Mouse (Mus musculus) forebrain, embryonic 15.5 days (tissue): ENCODE data around the gene Fam98b. TPM values are rescaled to one million over a fixed set of nuclear protein-coding genes. Genes with fewer than 3 reads are reported as not detected.

Experiments used
- ATAC-seq: fragments of 200-750 bp; cut with Nextera tagmentation; replicated peaks from 2 replicates; pipeline ENCODE4 v1.8.0; 2017; ENCODE audit warnings: mild to moderate bottlenecking, moderate TSS enrichment, moderate library complexity
- H3K27ac ChIP-seq: fragments of 300-500 bp; sonication (generic); replicated peaks from 2 replicates; pipeline ENCODE4 v1.5.1; 2015; ENCODE audit warnings: mild to moderate bottlenecking, inconsistent platforms
- H3K27me3 ChIP-seq: fragments of 300-500 bp; sonication (generic); 2 replicates; pipeline ENCODE4 v1.6.1; 2015; ENCODE audit warnings: inconsistent platforms
- H3K36me3 ChIP-seq: fragments of 300-500 bp; sonication (generic); 2 replicates; pipeline ENCODE4 v1.6.1; 2015; ENCODE audit warnings: mild to moderate bottlenecking, inconsistent platforms
- H3K4me1 ChIP-seq: fragments of 300-500 bp; sonication (generic); 2 replicates; pipeline ENCODE4 v1.6.1; 2015; ENCODE audit warnings: inconsistent platforms
- H3K4me2 ChIP-seq: fragments of 300-500 bp; sonication (generic); replicated peaks from 2 replicates; pipeline ENCODE4 v1.6.1; 2015; ENCODE audit warnings: mild to moderate bottlenecking, inconsistent platforms
- H3K4me3 ChIP-seq: fragments of 300-500 bp; sonication (generic); 2 replicates; pipeline ENCODE4 v1.5.1; 2015; ENCODE audit warnings: mild to moderate bottlenecking, inconsistent platforms
- H3K9ac ChIP-seq: fragments of 300-500 bp; sonication (generic); replicated peaks from 2 replicates; pipeline ENCODE4 v1.6.1; 2015; ENCODE audit warnings: mild to moderate bottlenecking, inconsistent platforms
- H3K9me3 ChIP-seq: fragments of 300-500 bp; sonication (generic); 2 replicates; pipeline ENCODE4 v1.6.1; 2016; ENCODE audit warnings: inconsistent platforms
- WGBS: fragments of 180-500 bp; shearing (Covaris S2); methylation state at CpG from one replicate; pipeline ENCODE4 v1.1.7; 2015; ENCODE audit warnings: mixed read lengths; 5-methylcytosine and 5-hydroxymethylcytosine counted together
- polyA plus RNA-seq: library from polyadenylated mRNA; unstranded; fragments of >200 nt; fragmentation: Nextera tagmentation; extraction: Ambion mirVana; gene quantifications from 2 replicates; pipeline ENCODE4 v1.2.1, GENCODE M21; 2015

Fam98b gene
- polyA plus RNA-seq, 1 experiment from 2014 or later: 14.6 TPM

- no peak overlapping the region for H3K4me2 ChIP-seq
- no peak overlapping the region for H3K4me3 ChIP-seq
- ATAC-seq: peak; percentile 89; the same call in 1 of the 2 replicates
- H3K36me3 ChIP-seq: no peaks in the 10 kb centered on the region
- WGBS: 4% methylated on average over 13 of the region's 13 CpGs
- peaks cover 10% of the 10 kb centered on the region; the same call in 1 of the 2 replicates for H3K4me1 ChIP-seq
- H3K27ac ChIP-seq: no peak overlapping the region
- H3K27me3 ChIP-seq: no peaks in the 10 kb centered on the region
- H3K9ac ChIP-seq: no peak overlapping the region
- H3K9me3 ChIP-seq: no peaks in the 10 kb centered on the region
These were observed 18.3 kb upstream of the Fam98b start for GRCm38 (mm10) chr2:117231257-117231656.

DNA sequence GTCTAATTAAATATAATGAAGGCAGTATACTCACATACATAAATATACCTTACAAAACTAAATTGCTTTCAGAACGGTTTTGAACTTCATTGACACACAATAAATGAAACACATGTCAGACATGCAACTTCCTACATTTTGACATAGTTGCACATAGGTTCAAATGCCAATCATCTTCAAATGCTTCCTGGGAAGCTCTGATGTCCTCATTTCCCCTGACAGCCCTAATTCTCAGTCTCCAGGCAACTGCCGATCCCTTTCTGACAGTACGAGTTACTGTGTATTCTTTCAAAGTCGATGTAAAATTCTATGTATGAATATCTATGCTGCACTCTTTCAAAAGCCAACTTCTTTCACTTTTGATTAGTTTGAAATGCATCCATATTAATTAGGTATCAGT is 7.6 kb upstream of the Fam98b start:
- no peaks in the 10 kb centered on the region for H3K4me1 ChIP-seq
- no peak overlapping the region for H3K27ac ChIP-seq
- ATAC-seq: no peak
- no peaks in the 10 kb centered on the region for H3K36me3 ChIP-seq
- H3K27me3 ChIP-seq: no peaks in the 10 kb centered on the region; the same call in 1 of the 2 replicates
- H3K9me3 ChIP-seq: no peaks in the 10 kb centered on the region
- no peak overlapping the region for H3K9ac ChIP-seq
- no peak overlapping the region for H3K4me3 ChIP-seq
- WGBS: 77% methylated on average over 4 of the region's 4 CpGs
- no peak overlapping the region for H3K4me2 ChIP-seq

DNA sequence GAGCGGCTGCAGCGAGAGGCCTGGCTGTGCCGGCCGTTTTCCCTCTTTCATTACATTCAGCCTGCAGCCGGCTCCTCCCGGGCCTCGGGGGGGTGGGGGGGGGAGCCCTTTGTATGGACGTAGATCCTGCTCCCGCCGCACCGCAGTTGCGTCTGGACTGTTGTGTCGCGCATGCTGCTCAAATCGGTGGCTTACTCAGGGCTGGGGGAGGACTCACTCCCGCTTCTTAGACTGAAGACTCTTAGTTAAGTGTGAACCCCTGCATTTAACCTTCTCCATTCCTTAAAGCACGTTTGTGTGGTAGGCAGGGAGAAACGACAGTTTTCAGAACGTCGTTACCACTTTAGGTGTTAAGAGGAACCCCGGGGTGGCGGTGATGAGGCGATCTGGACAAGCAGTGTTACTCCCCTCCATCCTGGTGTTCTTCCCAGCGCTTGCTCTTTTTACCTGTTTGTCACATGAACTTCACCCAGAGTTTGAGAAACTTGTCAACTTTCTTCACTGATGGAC is 517 bp downstream of the Fam98b start:
- H3K9ac ChIP-seq: peak overlapping the region; percentile 99

GRCm38 (mm10) chr2:117255415-117255814 is 5.9 kb downstream of the Fam98b start:
- H3K9me3 ChIP-seq: no peaks in the 10 kb centered on the region
- H3K27ac ChIP-seq: no peak overlapping the region
- H3K4me1 ChIP-seq: peaks cover 16% of the 10 kb centered on the region
- WGBS: 80% methylated on average over 2 of the region's 2 CpGs
- no peak overlapping the region for H3K4me3 ChIP-seq
- H3K4me2 ChIP-seq: no peak overlapping the region
- no peak overlapping the region for H3K9ac ChIP-seq
- H3K36me3 ChIP-seq: peaks cover 12% of the 10 kb centered on the region
- no peaks in the 10 kb centered on the region for H3K27me3 ChIP-seq
- ATAC-seq: no peak

More for the DNA sequence above, 517 bp downstream of the Fam98b start:
- Histone ChIP-seq H3K9me3 (no peaks in the 10 kb centered on the region), H3K4me3 (peak overlapping the region; percentile 98), H3K27ac (peak overlapping the region; percentile 93), H3K4me1 (peaks cover 19% of the 10 kb centered on the region), H3K4me2 (peak overlapping the region; percentile 60), H3K27me3 (no peaks in the 10 kb centered on the region; the same call in 1 of the 2 replicates), H3K36me3 (no peaks in the 10 kb centered on the region)
- peak; percentile 79 for ATAC-seq
- WGBS: under 1% methylated on average over 24 of the region's 24 CpGs

DNA sequence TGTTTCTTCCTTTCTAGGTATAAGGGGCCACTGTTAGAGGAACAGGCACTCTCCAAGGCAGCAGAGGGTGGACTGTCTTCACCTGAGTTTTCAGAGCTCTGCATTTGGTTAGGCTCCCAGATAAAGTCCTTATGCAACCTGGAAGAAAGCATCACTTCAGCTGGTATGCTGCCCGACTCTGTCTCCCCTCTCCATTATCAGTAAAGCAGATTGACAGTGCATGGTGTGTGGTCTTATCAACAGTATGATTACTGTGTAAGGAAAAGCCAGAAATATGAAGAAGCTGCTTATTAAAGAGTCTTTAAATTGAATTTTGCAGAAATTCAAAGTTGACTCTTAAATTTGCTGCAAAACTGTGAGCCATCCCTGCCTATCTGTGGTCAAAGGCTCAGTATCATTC is 8.1 kb downstream of the Fam98b start:
- H3K27me3 ChIP-seq: no peaks in the 10 kb centered on the region
- peaks cover 23% of the 10 kb centered on the region for H3K36me3 ChIP-seq
- no peak overlapping the region for H3K9ac ChIP-seq
- no peaks in the 10 kb centered on the region for H3K4me1 ChIP-seq
- ATAC-seq: no peak
- 94% methylated on average over 1 of the region's 1 CpGs for WGBS
- H3K4me3 ChIP-seq: no peak overlapping the region
- H3K9me3 ChIP-seq: no peaks in the 10 kb centered on the region
- H3K27ac ChIP-seq: no peak overlapping the region
- H3K4me2 ChIP-seq: no peak overlapping the region

DNA sequence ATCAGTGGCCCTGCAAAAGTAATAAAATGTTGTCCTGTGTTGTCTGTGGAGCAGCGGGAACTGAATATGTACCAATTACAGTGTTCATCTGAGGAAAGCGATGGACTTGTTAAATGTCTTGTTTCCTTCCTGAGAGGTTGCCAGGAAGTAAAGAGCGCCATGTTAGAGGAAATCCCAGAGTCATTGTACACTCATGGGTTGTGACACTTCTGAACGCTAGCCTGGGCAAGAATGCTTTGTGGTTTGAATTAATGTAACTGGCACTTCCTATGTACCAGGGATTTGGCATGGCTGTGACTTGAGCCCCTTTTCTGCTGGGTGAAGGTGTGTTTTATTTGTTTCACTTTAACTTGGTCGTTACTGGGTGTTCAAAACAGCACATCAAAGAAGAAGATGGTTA is 12.6 kb downstream of the Fam98b start:
- Histone ChIP-seq H3K4me2 (no peak overlapping the region), H3K4me3 (no peak overlapping the region), H3K27me3 (no peaks in the 10 kb centered on the region), H3K9ac (no peak overlapping the region), H3K9me3 (no peaks in the 10 kb centered on the region), H3K36me3 (peaks cover 38% of the 10 kb centered on the region), H3K27ac (no peak overlapping the region), H3K4me1 (no peaks in the 10 kb centered on the region)
- 90% methylated on average over 5 of the region's 5 CpGs for WGBS
- no peak for ATAC-seq

GRCm38 (mm10) chr2:117263786-117264408 is 14.4 kb downstream of the Fam98b start:
- Histone ChIP-seq H3K4me3 (no peak overlapping the region), H3K4me2 (no peak overlapping the region), H3K36me3 (peaks cover 48% of the 10 kb centered on the region), H3K4me1 (no peaks in the 10 kb centered on the region), H3K9me3 (no peaks in the 10 kb centered on the region), H3K27me3 (no peaks in the 10 kb centered on the region), H3K27ac (no peak overlapping the region), H3K9ac (no peak overlapping the region)
- peak; percentile 70 for ATAC-seq
- WGBS: 74% methylated on average over 11 of the region's 11 CpGs

DNA sequence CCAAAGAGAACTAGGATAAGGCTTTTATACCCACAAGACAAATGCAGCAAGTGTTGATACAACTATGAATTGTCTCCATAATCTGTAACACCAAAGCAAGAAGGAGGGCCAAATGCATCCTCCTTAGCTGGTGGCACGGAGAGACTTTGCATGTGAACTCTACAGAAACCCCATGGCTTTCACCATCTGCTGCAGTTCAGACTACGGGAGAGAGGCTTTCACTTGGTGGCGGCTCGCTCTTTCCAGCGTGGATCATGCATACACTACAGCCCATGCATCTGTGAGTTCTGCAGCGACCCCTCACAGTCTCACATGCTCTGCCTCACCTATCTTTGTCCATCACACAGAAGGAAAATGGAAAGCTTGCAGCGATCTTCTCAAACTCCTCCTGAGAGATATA is 38.8 kb downstream of the Fam98b start:
- Histone ChIP-seq H3K36me3 (no peaks in the 10 kb centered on the region), H3K27ac (no peak overlapping the region), H3K4me3 (no peak overlapping the region), H3K4me1 (no peaks in the 10 kb centered on the region), H3K9ac (no peak overlapping the region), H3K27me3 (no peaks in the 10 kb centered on the region), H3K9me3 (no peaks in the 10 kb centered on the region), H3K4me2 (no peak overlapping the region)
- WGBS: 82% methylated on average over 7 of the region's 7 CpGs
- ATAC-seq: no peak

- ATAC-seq: no peak
- Histone ChIP-seq H3K27me3 (no peaks in the 10 kb centered on the region), H3K9me3 (no peaks in the 10 kb centered on the region), H3K9ac (no peak overlapping the region), H3K4me3 (no peak overlapping the region), H3K4me1 (no peaks in the 10 kb centered on the region), H3K4me2 (no peak overlapping the region), H3K36me3 (no peaks in the 10 kb centered on the region), H3K27ac (no peak overlapping the region)
- WGBS: 89% methylated on average over 16 of the region's 16 CpGs
These were observed 50.3 kb downstream of the Fam98b start for GRCm38 (mm10) chr2:117299596-117300448.

DNA sequence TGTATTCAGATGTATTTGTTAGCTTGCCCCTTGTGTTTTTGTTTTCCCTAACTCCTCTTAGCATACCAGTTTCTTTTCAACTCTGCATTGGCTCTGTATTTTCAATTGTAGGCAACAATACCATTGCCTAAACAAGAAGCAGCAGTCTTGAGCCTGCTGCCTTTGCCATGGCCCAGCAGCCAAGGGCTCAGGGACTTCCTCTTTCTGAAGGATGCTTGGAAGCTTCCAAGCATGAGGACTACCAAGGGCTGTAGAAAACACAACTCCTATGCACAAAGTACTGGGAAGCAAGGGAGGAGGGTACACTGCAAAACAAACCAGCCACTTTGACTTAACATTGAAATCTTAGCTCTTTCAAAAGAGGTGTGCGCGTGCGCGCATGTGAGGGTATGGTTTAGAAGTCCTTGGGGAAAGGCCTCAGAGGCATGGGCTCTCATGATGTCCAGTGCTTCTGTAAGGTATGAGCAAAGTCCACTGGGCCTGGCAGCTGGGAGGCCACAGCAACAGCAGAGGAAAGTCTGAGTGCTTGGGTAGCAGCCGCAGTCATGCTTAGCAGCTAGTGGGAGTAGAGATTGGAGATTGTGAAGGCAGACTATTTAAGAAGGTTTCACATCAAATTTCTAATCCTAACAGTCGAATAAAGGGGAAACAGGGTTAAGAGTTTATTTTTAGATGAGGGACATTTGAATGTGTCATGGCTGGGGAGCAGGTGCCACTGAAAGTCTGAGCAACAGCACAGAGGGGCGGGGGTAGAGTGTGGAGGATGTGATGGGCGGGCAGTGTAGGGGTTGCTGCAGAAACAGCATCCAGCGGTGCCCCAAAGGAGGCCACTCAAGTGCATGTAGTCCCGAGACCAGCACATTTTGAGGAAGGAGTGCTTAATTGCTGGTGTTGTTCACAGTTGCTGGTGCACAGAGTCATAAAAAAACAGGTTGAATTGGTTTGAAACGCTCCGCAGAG is 54.1 kb downstream of the Fam98b start:
- H3K27ac ChIP-seq: no peak overlapping the region
- H3K36me3 ChIP-seq: no peaks in the 10 kb centered on the region
- no peaks in the 10 kb centered on the region for H3K9me3 ChIP-seq
- ATAC-seq: no peak
- H3K9ac ChIP-seq: no peak overlapping the region
- H3K27me3 ChIP-seq: no peaks in the 10 kb centered on the region
- no peaks in the 10 kb centered on the region for H3K4me1 ChIP-seq
- no peak overlapping the region for H3K4me2 ChIP-seq
- 92% methylated on average over 12 of the region's 12 CpGs for WGBS
- H3K4me3 ChIP-seq: no peak overlapping the region

DNA sequence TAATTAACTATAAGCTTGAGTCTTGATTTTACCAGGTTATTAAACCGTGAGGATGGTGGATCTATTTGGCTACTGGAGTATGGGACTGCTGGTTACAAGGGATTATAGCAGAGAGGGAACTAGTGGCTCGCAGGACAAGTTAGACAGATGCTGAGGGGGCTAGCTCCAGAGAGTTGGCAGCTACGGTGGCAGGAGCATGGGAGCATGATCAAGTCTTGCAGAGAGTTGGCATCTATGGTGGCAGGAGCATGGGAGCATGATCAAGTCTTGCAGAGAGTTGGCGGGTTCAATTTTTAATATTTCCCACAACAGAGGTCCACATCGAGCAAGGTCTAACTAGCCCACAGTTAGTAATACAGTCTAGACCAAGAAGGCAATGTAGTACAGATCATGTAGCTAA is 55.4 kb downstream of the Fam98b start:
- no peak overlapping the region for H3K4me2 ChIP-seq
- no peaks in the 10 kb centered on the region for H3K9me3 ChIP-seq
- H3K36me3 ChIP-seq: no peaks in the 10 kb centered on the region
- H3K4me1 ChIP-seq: no peaks in the 10 kb centered on the region
- H3K4me3 ChIP-seq: no peak overlapping the region
- ATAC-seq: no peak
- no peaks in the 10 kb centered on the region for H3K27me3 ChIP-seq
- WGBS: 90% methylated on average over 5 of the region's 5 CpGs
- H3K9ac ChIP-seq: no peak overlapping the region
- H3K27ac ChIP-seq: no peak overlapping the region
